Mouse (Mus musculus) limb, embryonic 13.5 days (tissue): ENCODE results near the gene Zc2hc1c. TPM values are rescaled to one million over a fixed set of nuclear protein-coding genes. Genes with fewer than 3 reads are reported as not detected.

Source experiments
- ATAC-seq: fragments of 200-750 bp; cut with Nextera tagmentation; 2 replicates; pipeline ENCODE4 v1.8.0; 2017; ENCODE audit warnings: low read depth, moderate number of reproducible peaks, moderate TSS enrichment; ENCODE audit not compliant: low FRiP score
- H3K27ac ChIP-seq: fragments of 300-500 bp; sonication (generic); 2 replicates; pipeline ENCODE4 v1.5.1; 2015; ENCODE audit warnings: inconsistent platforms, mild to moderate bottlenecking, moderate library complexity
- H3K27me3 ChIP-seq: fragments of 300-500 bp; sonication (generic); 2 replicates; pipeline ENCODE4 v1.6.1; 2015; ENCODE audit warnings: mild to moderate bottlenecking, inconsistent platforms
- H3K36me3 ChIP-seq: fragments of 300-500 bp; sonication (generic); 2 replicates; pipeline ENCODE4 v1.6.1; 2015; ENCODE audit warnings: inconsistent platforms, mild to moderate bottlenecking, moderate library complexity
- H3K4me1 ChIP-seq: fragments of 300-500 bp; sonication (generic); 2 replicates; pipeline ENCODE4 v1.6.1; 2015; ENCODE audit warnings: inconsistent platforms
- H3K4me2 ChIP-seq: fragments of 300-500 bp; sonication (generic); replicated peaks from 2 replicates; pipeline ENCODE4 v1.6.1; 2015; ENCODE audit warnings: inconsistent platforms, mild to moderate bottlenecking, moderate library complexity
- H3K4me3 ChIP-seq: fragments of 300-500 bp; sonication (generic); 2 replicates; pipeline ENCODE4 v1.5.1; 2015; ENCODE audit warnings: moderate library complexity, mild to moderate bottlenecking, inconsistent platforms
- H3K9ac ChIP-seq: fragments of 300-500 bp; sonication (generic); 2 replicates; pipeline ENCODE4 v1.6.1; 2015; ENCODE audit warnings: mild to moderate bottlenecking, inconsistent platforms
- H3K9me3 ChIP-seq: fragments of 300-500 bp; sonication (generic); 2 replicates; pipeline ENCODE4 v1.6.1; 2016; ENCODE audit warnings: inconsistent platforms
- WGBS: fragments of 180-500 bp; shearing (Covaris S2); methylation state at CpG from one replicate; pipeline ENCODE4 v1.1.7; 2015; 5-methylcytosine and 5-hydroxymethylcytosine counted together
- polyA plus RNA-seq: library from polyadenylated mRNA; unstranded; fragments of >200 nt; fragmentation: Nextera tagmentation; extraction: Ambion mirVana; gene quantifications from 2 replicates; pipeline ENCODE4 v1.2.1, GENCODE M21; 2015

Zc2hc1c gene
- polyA plus RNA-seq = 1.0 and 1.2 TPM in 2 replicates

GRCm38 (mm10) chr12:85288486-85289156 is at the start of gene Zc2hc1c:
Zc2hc1c (plus strand) TSS chr12:85288591.
- peak within 1 kb of the TSS; percentile 75 for H3K9ac ChIP-seq
- H3K4me3 ChIP-seq = peak within 1 kb of the TSS; percentile 54
- WGBS = 2% methylated on average over 31 of the region's 31 CpGs
- H3K27me3 ChIP-seq = 0 out of 2 replicates have a peak, but pooled peaks cover 4% of the 10 kb centered on the region
- no peaks in the 10 kb centered on the region for H3K36me3 ChIP-seq
- peak within 1 kb of the TSS; percentile 84 for H3K4me2 ChIP-seq
- H3K9me3 ChIP-seq = no peaks in the 10 kb centered on the region
- H3K4me1 ChIP-seq = peaks cover 22% of the 10 kb centered on the region
- H3K27ac ChIP-seq = peak within 1 kb of the TSS; percentile 67; the same call in 1 of the 2 replicates
- peak; percentile 93 for ATAC-seq

- no peak overlapping the region for H3K9ac ChIP-seq
- H3K27me3 ChIP-seq = no peaks in the 10 kb centered on the region
- peaks cover 10% of the 10 kb centered on the region for H3K36me3 ChIP-seq
- H3K9me3 ChIP-seq = peaks cover 7% of the 10 kb centered on the region; the same call in 1 of the 2 replicates
- H3K4me1 ChIP-seq = peaks cover 10% of the 10 kb centered on the region; the same call in 1 of the 2 replicates
- no peak overlapping the region for H3K4me2 ChIP-seq
- no peak overlapping the region for H3K27ac ChIP-seq
- H3K4me3 ChIP-seq = no peak overlapping the region
- WGBS = 80% methylated on average over 3 of the region's 3 CpGs
- no peak for ATAC-seq
Observed at GRCm38 (mm10) chr12:85252083-85252482, 36.3 kb upstream of the Zc2hc1c start.

- no peak overlapping the region for H3K4me3 ChIP-seq
- no peak overlapping the region for H3K4me2 ChIP-seq
- peaks cover 10% of the 10 kb centered on the region; the same call in 1 of the 2 replicates for H3K4me1 ChIP-seq
- ATAC-seq = 0 out of 2 replicates have a peak, but pooled peaks have one; percentile 54
- H3K27ac ChIP-seq = peak overlapping the region; percentile 63
- no peaks in the 10 kb centered on the region for H3K9me3 ChIP-seq
- H3K9ac ChIP-seq = 0 out of 2 replicates have a peak overlapping the region, but pooled peaks have one; percentile 25
- peaks cover 9% of the 10 kb centered on the region; the same call in 1 of the 2 replicates for H3K36me3 ChIP-seq
- H3K27me3 ChIP-seq = no peaks in the 10 kb centered on the region
- 59% methylated on average over 7 of the region's 7 CpGs for WGBS
Observed at GRCm38 (mm10) chr12:85256074-85256751, 32.2 kb upstream of the Zc2hc1c start.

GRCm38 (mm10) chr12:85257008-85257639 is 31.3 kb upstream of the Zc2hc1c start:
- WGBS = 82% methylated on average over 7 of the region's 7 CpGs
- H3K36me3 ChIP-seq = peaks cover 9% of the 10 kb centered on the region; the same call in 1 of the 2 replicates
- no peaks in the 10 kb centered on the region for H3K27me3 ChIP-seq
- no peak overlapping the region for H3K4me2 ChIP-seq
- no peak for ATAC-seq
- H3K4me3 ChIP-seq = no peak overlapping the region
- no peak overlapping the region for H3K9ac ChIP-seq
- H3K27ac ChIP-seq = 0 out of 2 replicates have a peak overlapping the region, but pooled peaks have one; percentile 11
- no peaks in the 10 kb centered on the region for H3K9me3 ChIP-seq
- peaks cover 10% of the 10 kb centered on the region; the same call in 1 of the 2 replicates for H3K4me1 ChIP-seq

GRCm38 (mm10) chr12:85262489-85262888 is 25.9 kb upstream of the Zc2hc1c start:
- peak; percentile 92 for ATAC-seq
- Histone ChIP-seq H3K27ac (peak overlapping the region; percentile 78; the same call in 1 of the 2 replicates), H3K27me3 (no peaks in the 10 kb centered on the region), H3K4me1 (peaks cover 29% of the 10 kb centered on the region), H3K9ac (no peak overlapping the region), H3K4me2 (no peak overlapping the region), H3K4me3 (no peak overlapping the region), H3K36me3 (peaks cover 9% of the 10 kb centered on the region), H3K9me3 (peaks cover 5% of the 10 kb centered on the region)
- WGBS = 22% methylated on average over 10 of the region's 10 CpGs

GRCm38 (mm10) chr12:85263190-85263589 is 25.2 kb upstream of the Zc2hc1c start:
- no peak for ATAC-seq
- Histone ChIP-seq H3K36me3 (peaks cover 8% of the 10 kb centered on the region), H3K27me3 (no peaks in the 10 kb centered on the region), H3K27ac (peak overlapping the region; percentile 78), H3K9me3 (peaks cover 8% of the 10 kb centered on the region), H3K4me1 (peaks cover 29% of the 10 kb centered on the region), H3K4me3 (no peak overlapping the region), H3K9ac (no peak overlapping the region), H3K4me2 (0 out of 2 replicates have a peak overlapping the region, but pooled peaks have one; percentile 4)
- WGBS = 52% methylated on average over 5 of the region's 5 CpGs

GRCm38 (mm10) chr12:85264531-85264930 is 23.9 kb upstream of the Zc2hc1c start:
- H3K9me3 ChIP-seq = peaks cover 13% of the 10 kb centered on the region
- H3K4me3 ChIP-seq = no peak overlapping the region
- H3K27ac ChIP-seq = peak overlapping the region; percentile 67; the same call in 1 of the 2 replicates
- no peak overlapping the region for H3K4me2 ChIP-seq
- peak; percentile 84; the same call in 1 of the 2 replicates for ATAC-seq
- no peak overlapping the region for H3K9ac ChIP-seq
- 40% methylated on average over 8 of the region's 8 CpGs for WGBS
- no peaks in the 10 kb centered on the region for H3K27me3 ChIP-seq
- peaks cover 6% of the 10 kb centered on the region for H3K36me3 ChIP-seq
- peaks cover 29% of the 10 kb centered on the region for H3K4me1 ChIP-seq

GRCm38 (mm10) chr12:85264940-85265339 is 23.5 kb upstream of the Zc2hc1c start:
- H3K9ac ChIP-seq = no peak overlapping the region
- 0 out of 2 replicates have a peak overlapping the region, but pooled peaks have one; percentile 16 for H3K4me2 ChIP-seq
- peak; percentile 61; the same call in 1 of the 2 replicates for ATAC-seq
- H3K27ac ChIP-seq = peak overlapping the region; percentile 52; the same call in 1 of the 2 replicates
- H3K9me3 ChIP-seq = peaks cover 13% of the 10 kb centered on the region
- no peak overlapping the region for H3K4me3 ChIP-seq
- H3K27me3 ChIP-seq = no peaks in the 10 kb centered on the region
- peaks cover 30% of the 10 kb centered on the region for H3K4me1 ChIP-seq
- 21% methylated on average over 7 of the region's 7 CpGs for WGBS
- H3K36me3 ChIP-seq = peaks cover 5% of the 10 kb centered on the region

- peaks cover 13% of the 10 kb centered on the region for H3K9me3 ChIP-seq
- no peaks in the 10 kb centered on the region for H3K27me3 ChIP-seq
- WGBS = 93% methylated on average over 3 of the region's 3 CpGs
- H3K4me1 ChIP-seq = peaks cover 32% of the 10 kb centered on the region
- H3K36me3 ChIP-seq = no peaks in the 10 kb centered on the region; the same call in 1 of the 2 replicates
- no peak overlapping the region for H3K4me3 ChIP-seq
- H3K4me2 ChIP-seq = no peak overlapping the region
- H3K27ac ChIP-seq = 0 out of 2 replicates have a peak overlapping the region, but pooled peaks have one; percentile 52
- no peak for ATAC-seq
- H3K9ac ChIP-seq = no peak overlapping the region
Observed at GRCm38 (mm10) chr12:85266248-85266647, 22.1 kb upstream of the Zc2hc1c start.

GRCm38 (mm10) chr12:85269821-85270220 is 18.6 kb upstream of the Zc2hc1c start:
- no peaks in the 10 kb centered on the region for H3K27me3 ChIP-seq
- H3K4me1 ChIP-seq = peaks cover 18% of the 10 kb centered on the region
- ATAC-seq = no peak
- peak overlapping the region; percentile 90 for H3K27ac ChIP-seq
- peak overlapping the region; percentile 76 for H3K9ac ChIP-seq
- H3K36me3 ChIP-seq = peaks cover 4% of the 10 kb centered on the region
- peak overlapping the region; percentile 52 for H3K4me3 ChIP-seq
- 38% methylated on average over 3 of the region's 3 CpGs for WGBS
- peaks cover 13% of the 10 kb centered on the region for H3K9me3 ChIP-seq
- peak overlapping the region; percentile 63 for H3K4me2 ChIP-seq

- Histone ChIP-seq H3K27me3 (no peaks in the 10 kb centered on the region), H3K4me3 (peak within 1 kb of the TSS; percentile 52), H3K9me3 (peaks cover 13% of the 10 kb centered on the region), H3K36me3 (peaks cover 9% of the 10 kb centered on the region), H3K4me1 (peaks cover 13% of the 10 kb centered on the region), H3K4me2 (peak within 1 kb of the TSS; percentile 63), H3K27ac (peak within 1 kb of the TSS; percentile 90), H3K9ac (peak within 1 kb of the TSS; percentile 76)
- ATAC-seq = peak; percentile 94
- WGBS = under 1% methylated on average over 35 of the region's 35 CpGs
Observed at GRCm38 (mm10) chr12:85270319-85270718, 18.1 kb upstream of the Zc2hc1c start, which contains the start of gene Mlh3. Mlh3 (minus strand) TSS chr12:85270599.
